Mouse (Mus musculus) MEL (cell line): ENCODE measurements around the gene Lcn8. TPM values are rescaled to one million over a fixed set of nuclear protein-coding genes. Genes with fewer than 3 reads are reported as not detected.

Experiments used
- DNase-seq: peaks from one replicate; pipeline ENCODE4 v3.0.0; 2011; ENCODE audit warnings: low read depth, low spot score
- H3K27ac ChIP-seq: 2 replicates; pipeline ENCODE4 v1.5.1; 2012; ENCODE audit warnings: low read depth, mild to moderate bottlenecking, control low read depth, low read length, moderate library complexity; ENCODE audit not compliant: control insufficient read depth
- H3K27me3 ChIP-seq, 2 experiments: fragments of 150-350 bp in 1 of 2; sonication (generic) in 1 of 2; 2 replicates each; pipeline ENCODE4 v1.6.1; 2012; ENCODE audit warnings: low read length in 2 of 2, mild to moderate bottlenecking in 2 of 2, improper control_type of control experiment in 1 of 2, moderate library complexity in 1 of 2; ENCODE audit not compliant: insufficient read depth in 2 of 2, control insufficient read depth in 1 of 2
- H3K36me3 ChIP-seq, 2 experiments: 2 replicates each; pipeline ENCODE4 v1.6.1; 2012 to 2014; ENCODE audit warnings: low read length in 2 of 2, improper control_type of control experiment in 1 of 2, inconsistent platforms in 1 of 2, mild to moderate bottlenecking in 1 of 2; ENCODE audit not compliant: insufficient read depth in 2 of 2, control insufficient read depth in 1 of 2
- H3K4me1 ChIP-seq, 2 experiments: fragments of 150-350 bp in 1 of 2; sonication (generic) in 1 of 2; 2 replicates each; pipeline ENCODE4 v1.6.1; 2012; ENCODE audit warnings: low read length in 2 of 2, improper control_type of control experiment in 1 of 2, mild to moderate bottlenecking in 1 of 2; ENCODE audit not compliant: insufficient read depth in 2 of 2, control insufficient read depth in 1 of 2
- H3K4me3 ChIP-seq, 2 experiments: fragments of 150-350 bp in 1 of 2; sonication (generic) in 1 of 2; 2 replicates each; pipeline ENCODE4 v1.5.1; 2012; ENCODE audit warnings: low read depth in 2 of 2, low read length in 2 of 2, mild to moderate bottlenecking in 2 of 2, moderate library complexity in 2 of 2, control low read depth in 1 of 2, improper control_type of control experiment in 1 of 2; ENCODE audit not compliant: control insufficient read depth in 1 of 2, insufficient read depth in 1 of 2
- H3K79me2 ChIP-seq: 2 replicates; pipeline ENCODE4 v1.6.1; 2012; ENCODE audit warnings: mild to moderate bottlenecking, low read length, moderate library complexity; ENCODE audit not compliant: control insufficient read depth, poor library complexity, insufficient read depth
- H3K9ac ChIP-seq: 2 replicates; pipeline ENCODE4 v1.6.1; 2012; ENCODE audit warnings: low read depth, mild to moderate bottlenecking, control low read depth, low read length, moderate library complexity; ENCODE audit not compliant: control insufficient read depth, poor library complexity, severe bottlenecking
- H3K9me3 ChIP-seq: fragments of 150-350 bp; sonication (generic); replicated peaks from 2 replicates; pipeline ENCODE4 v1.6.1; 2012; ENCODE audit warnings: mild to moderate bottlenecking, low read length, improper control_type of control experiment, moderate library complexity; ENCODE audit not compliant: insufficient read depth
- BHLHE40 ChIP-seq: IDR thresholded peaks from 2 replicates; pipeline ENCODE4 v1.6.1; 2012; ENCODE audit warnings: low read depth, mild to moderate bottlenecking, inconsistent platforms, low read length, improper control_type of control experiment, borderline replicate concordance
- CHD1 ChIP-seq: IDR thresholded peaks from 2 replicates; pipeline ENCODE4 v1.6.1; 2012; ENCODE audit warnings: low read depth, mild to moderate bottlenecking, inconsistent platforms, low read length, improper control_type of control experiment
- CHD2 ChIP-seq: IDR thresholded peaks from 2 replicates; pipeline ENCODE4 v1.6.1; 2011; ENCODE audit warnings: low read length, improper control_type of control experiment
- CTCF ChIP-seq, 3 experiments: IDR thresholded peaks in 2 of 3; conservative IDR thresholded peaks in 1 of 3; 2 replicates each; pipeline ENCODE4 v1.5.1; 2011 to 2012; ENCODE audit warnings: low read length in 3 of 3, low read depth in 2 of 3, mild to moderate bottlenecking in 2 of 3, improper control_type of control experiment in 1 of 3, inconsistent platforms in 1 of 3, mixed read lengths in 1 of 3, moderate library complexity in 1 of 3; ENCODE audit not compliant: control insufficient read depth in 1 of 3, insufficient read depth in 1 of 3, poor library complexity in 1 of 3, severe bottlenecking in 1 of 3
- EP300 ChIP-seq, 2 experiments: IDR thresholded peaks; 2 replicates each; pipeline ENCODE4 v1.6.1; 2011; ENCODE audit warnings: improper control_type of control experiment in 2 of 2, low read length in 2 of 2, low read depth in 1 of 2, mild to moderate bottlenecking in 1 of 2
- HCFC1 ChIP-seq: IDR thresholded peaks from 2 replicates; pipeline ENCODE4 v1.6.1; 2012; ENCODE audit warnings: low read depth, mild to moderate bottlenecking, inconsistent platforms, low read length, improper control_type of control experiment, moderate library complexity
- KAT2A ChIP-seq: conservative IDR thresholded peaks from 2 replicates; pipeline ENCODE4 v1.6.1; 2012; ENCODE audit warnings: low read depth, low read length, improper control_type of control experiment, inconsistent platforms
- MXI1 ChIP-seq: IDR thresholded peaks from 2 replicates; pipeline ENCODE4 v1.6.1; 2011; ENCODE audit warnings: mild to moderate bottlenecking, low read depth, low read length, improper control_type of control experiment
- MYB ChIP-seq: IDR thresholded peaks from 2 replicates; pipeline ENCODE4 v1.6.1; 2011; ENCODE audit warnings: mild to moderate bottlenecking, low read depth, low read length, improper control_type of control experiment
- NELFE ChIP-seq: IDR thresholded peaks from 2 replicates; pipeline ENCODE4 v1.6.1; 2011; ENCODE audit warnings: low read depth, low read length, improper control_type of control experiment
- NRF1 ChIP-seq: IDR thresholded peaks from 2 replicates; pipeline ENCODE4 v1.6.1; 2014; ENCODE audit warnings: low read depth, mild to moderate bottlenecking, inconsistent platforms, low read length, improper control_type of control experiment, moderate library complexity; ENCODE audit not compliant: poor library complexity, insufficient read depth, severe bottlenecking
- POLR2A ChIP-seq, 2 experiments: IDR thresholded peaks; 2 replicates each; pipeline ENCODE4 v1.6.1; 2011 to 2012; ENCODE audit warnings: low read length in 2 of 2, mild to moderate bottlenecking in 2 of 2, control low read depth in 1 of 2, improper control_type of control experiment in 1 of 2, low read depth in 1 of 2, moderate library complexity in 1 of 2; ENCODE audit not compliant: control insufficient read depth in 1 of 2, insufficient read depth in 1 of 2, poor library complexity in 1 of 2
- RAD21 ChIP-seq: IDR thresholded peaks from 2 replicates; pipeline ENCODE4 v1.6.1; 2011; ENCODE audit warnings: mild to moderate bottlenecking, low read depth, low read length, improper control_type of control experiment
- SIN3A ChIP-seq: IDR thresholded peaks from 2 replicates; pipeline ENCODE4 v1.6.1; 2012; ENCODE audit warnings: low read length, improper control_type of control experiment, inconsistent platforms
- SMC3 ChIP-seq: IDR thresholded peaks from 2 replicates; pipeline ENCODE4 v1.6.1; 2011; ENCODE audit warnings: low read depth, low read length, improper control_type of control experiment
- UBTF ChIP-seq: IDR thresholded peaks from 2 replicates; pipeline ENCODE4 v1.6.1; 2012; ENCODE audit warnings: low read depth, mild to moderate bottlenecking, inconsistent platforms, low read length, improper control_type of control experiment, moderate library complexity, borderline replicate concordance; ENCODE audit not compliant: insufficient read depth
- ZKSCAN1 ChIP-seq: IDR thresholded peaks from 2 replicates; pipeline ENCODE4 v1.6.1; 2012; ENCODE audit warnings: low read depth, mild to moderate bottlenecking, inconsistent platforms, low read length, improper control_type of control experiment, moderate library complexity
- polyA plus RNA-seq, 2 experiments: library from polyadenylated mRNA; stranded (reverse) in 1 of 2; unstranded in 1 of 2; fragments of >175 nt in 1 of 2; fragments of >200 nt in 1 of 2; gene quantifications; 2 replicates each; pipeline versions ENCODE4 v1.2.1 to v1.2.4; 2012; ENCODE audit warnings: low replicate concordance in 2 of 2, low read depth in 1 of 2; ENCODE audit not compliant: insufficient read length in 2 of 2, insufficient read depth in 1 of 2, missing spikeins in 1 of 2
- total RNA-seq: library from RNA; depleted of rRNA; stranded (reverse); fragments of 300-350 nt; gene quantifications from 2 replicates; pipeline ENCODE4 v1.2.3, GENCODE M21; 2012

The Lcn8 gene
- total and polyA plus RNA-seq, 3 experiments = not detected

DNA sequence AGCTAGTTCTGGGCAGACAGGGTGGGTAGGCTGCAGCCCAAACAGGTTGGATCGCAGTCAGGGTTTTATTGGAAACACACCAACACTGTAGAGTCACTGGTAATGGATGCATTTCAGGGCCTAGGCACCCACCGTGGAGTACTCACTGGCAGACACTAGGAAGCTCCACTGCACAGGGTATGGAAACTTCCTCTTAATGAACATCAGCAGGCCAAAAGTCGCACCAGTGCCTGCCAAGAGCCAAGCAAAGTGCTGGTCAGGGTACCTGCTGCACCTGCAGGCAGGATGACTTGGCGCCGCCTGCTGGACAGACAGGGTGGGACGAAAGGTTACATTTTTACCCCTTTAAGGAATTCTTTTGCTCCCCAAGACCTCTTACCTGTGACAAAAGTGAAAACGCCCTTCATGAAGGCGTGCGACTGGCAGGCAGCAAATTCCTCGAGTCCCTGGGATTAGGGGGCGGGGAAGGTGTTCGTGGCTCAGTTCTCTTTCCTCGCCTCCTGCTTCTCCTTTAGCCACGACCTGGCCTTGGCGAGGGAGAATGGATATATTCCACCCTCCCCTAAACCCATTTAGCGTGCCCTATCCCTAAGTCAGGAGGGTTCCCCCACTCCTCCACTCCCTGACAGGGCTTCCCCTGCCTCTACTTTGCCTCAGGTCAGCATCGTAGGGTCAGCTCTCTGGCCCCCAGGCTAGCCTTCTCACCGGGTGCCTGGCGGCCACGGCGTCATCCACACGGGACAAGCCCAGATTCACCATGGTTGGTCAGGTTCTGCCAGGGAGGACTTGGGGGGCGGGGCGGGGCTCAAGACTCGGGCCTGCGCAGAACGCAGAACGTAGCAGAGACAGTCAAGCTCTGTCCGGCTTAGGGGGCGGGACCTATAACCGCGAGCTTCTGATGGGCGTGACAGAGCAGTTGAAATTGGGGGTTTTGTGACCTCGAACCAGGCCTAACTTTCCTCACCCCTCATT, 31.4 kb upstream of the Lcn8 start, which contains the start of gene Tmem141:
Gene Tmem141, minus strand, starts transcription at position 777 of the 972 bp plus-strand sequence.
- Histone ChIP-seq H3K27me3 (no peaks in the 10 kb centered on the region), H3K4me1 (peaks cover 0 to 22% of the 10 kb centered on the region in 2 experiments; a peak in 3 of 4 replicates), H3K9me3 (no peaks in the 10 kb centered on the region), H3K27ac (no peak within 1 kb of the TSS), H3K4me3 (peak within 1 kb of the TSS; percentile 70 to 84), H3K36me3 (peaks cover 0 to 5% of the 10 kb centered on the region in 2 experiments; a peak in 2 of 4 replicates), H3K9ac (peak within 1 kb of the TSS; percentile 71), H3K79me2 (no peaks in the 10 kb centered on the region)
- peak; percentile 94 for DNase-seq
- TF ChIP-seq POLR2A (IDR thresholded peaks at IDR 0.05; ENCODE audit: control insufficient read depth in 1 of 2, insufficient read depth in 1 of 2, low read depth in 1 of 2, low read length in 2 of 2, poor library complexity in 1 of 2) (peak; percentile 56 to 68; a peak in 2 of 4 replicates), MYB (no peak), CHD2 (no peak), ZKSCAN1 (no peak), SMC3 (peak; percentile 33; the same call in 1 of the 2 replicates), NRF1 (peak; percentile 80), SIN3A (peak; percentile 36; the same call in 1 of the 2 replicates), BHLHE40 (0 out of 2 replicates have a peak, but pooled peaks have one; percentile 15), CTCF (IDR thresholded peaks at IDR 0.05 in 2 of 3, conservative IDR thresholded peaks at IDR 0.05 in 1 of 3; ENCODE audit: control insufficient read depth in 1 of 3, insufficient read depth in 1 of 3, low read depth in 2 of 3, low read length in 3 of 3, poor library complexity in 1 of 3, severe bottlenecking in 1 of 3) (peak; percentile 65 to 82 (median 81)), KAT2A (no peak), HCFC1 (peak; percentile 49), NELFE (peak; percentile 57; the same call in 1 of the 2 replicates), RAD21 (peak; percentile 9), MXI1 (peak; percentile 47; the same call in 1 of the 2 replicates)

DNA sequence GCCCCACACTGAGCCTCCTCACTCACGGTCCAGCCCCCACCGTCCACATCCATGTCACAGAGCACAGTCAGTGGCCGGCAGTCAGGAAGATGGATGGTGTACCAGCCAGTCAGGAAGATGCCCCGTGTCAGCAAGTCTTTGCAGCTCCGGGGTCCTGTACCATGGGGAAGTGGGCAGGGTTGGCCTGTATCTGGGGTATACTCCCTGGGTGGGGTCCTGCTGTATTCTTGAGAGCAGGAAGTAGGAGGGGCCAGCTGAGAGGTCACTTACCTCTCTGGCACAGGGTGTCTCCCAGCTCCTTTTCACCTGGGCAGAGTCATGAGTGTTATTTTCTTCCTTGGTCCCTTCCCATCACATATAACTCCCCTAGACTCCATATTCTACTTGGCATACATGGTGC, 26.9 kb upstream of the Lcn8 start:
- H3K36me3 ChIP-seq = peaks cover 0 to 1% of the 10 kb centered on the region in 2 experiments; a peak in 2 of 4 replicates
- no peak overlapping the region for H3K27ac ChIP-seq
- H3K27me3 ChIP-seq = peaks cover 0 to 4% of the 10 kb centered on the region in 2 experiments; a peak in 1 of 4 replicates
- TF ChIP-seq UBTF (no peak), MYB (no peak), CHD1 (no peak), EP300 (IDR thresholded peaks at IDR 0.05; ENCODE audit: low read depth in 1 of 2, low read length in 2 of 2) (no peak)
- H3K9ac ChIP-seq = no peak overlapping the region
- H3K9me3 ChIP-seq = no peaks in the 10 kb centered on the region
- no peak overlapping the region for H3K4me3 ChIP-seq
- H3K79me2 ChIP-seq = no peaks in the 10 kb centered on the region
- peaks cover 0 to 13% of the 10 kb centered on the region in 2 experiments; a peak in 2 of 4 replicates for H3K4me1 ChIP-seq
- no peak for DNase-seq
